Mouse (Mus musculus): ENCODE measurements around the gene Sfxn5.

- TF ChIP-seq CTCF (conservative IDR thresholded peaks at IDR 0.05; ENCODE audit: insufficient read depth, insufficient read length, low read depth, low read length) (no peak; the same call in 1 of the 2 replicates), POLR2A (IDR thresholded peaks at IDR 0.05; ENCODE audit: low read depth, low read length) (no peak)
These were observed 79.9 kb downstream of the Sfxn5 start for GRCm38 (mm10) chr6:85253275-85253674.
